ENCODE assay signal across 20 mouse cellular contexts in genomic region chr15:44860204-44860806, GRCm38 (mm10).
DNase-seq lines count a peak whose midpoint lies in the region; ATAC-seq and TF ChIP-seq lines count a peak whose summit lies in the region.
"Had no signal": no experiment of that assay in that cellular context is flagged by ENCODE, and none has a peak within 500 bp of the region (broad histone marks: within the 10 kb centered on the region; RNA-seq: fewer than 3 reads in every experiment).

No protein-coding gene starts in this region.

- ATAC-seq in hindbrain, embryonic 13.5 days (ENCODE audit: low FRiP score): peak; percentile 28; the same call in 1 of the 2 replicates
- ATAC-seq in hindbrain, embryonic 12.5 days (ENCODE audit: low FRiP score): no peak
- peak; percentile 50; the same call in 1 of the 2 replicates for ATAC-seq in forebrain, postnatal 0 days
- ATAC-seq in midbrain, embryonic 16.5 days: peak; percentile 88
- ATAC-seq: hindbrain, embryonic 16.5 days; inflammation-experienced regulatory T-cells, adult 6 months; intestine, postnatal 0 days had no signal

- TF ChIP-seq CTCF in brain, embryonic 14.5 days (IDR thresholded peaks at IDR 0.05; ENCODE audit: borderline replicate concordance, extremely low read depth, insufficient read depth, insufficient read length): no peak
- TF ChIP-seq CTCF in forebrain, postnatal 0 days (IDR thresholded peaks at IDR 0.05; ENCODE audit: low read depth): no peak

- no peaks in the 10 kb centered on the region for H3K4me1 ChIP-seq in hindbrain, embryonic 13.5 days (replicated peaks)
- no peaks in the 10 kb centered on the region for H3K4me1 ChIP-seq in hindbrain, embryonic 12.5 days
- no peaks in the 10 kb centered on the region for H3K4me1 ChIP-seq in forebrain, postnatal 0 days (ENCODE audit: insufficient read depth)
- H3K4me1 ChIP-seq in midbrain, embryonic 16.5 days (ENCODE audit: control insufficient read depth, insufficient read depth, low read length): no peaks in the 10 kb centered on the region
- H3K4me1 ChIP-seq: embryonic facial prominence, embryonic 13.5 days; heart, embryonic 10.5 days had no signal

- no peak overlapping the region for H3K4me3 ChIP-seq in hindbrain, embryonic 13.5 days
- H3K4me3 ChIP-seq in hindbrain, embryonic 12.5 days: no peak overlapping the region
- no peak overlapping the region for H3K4me3 ChIP-seq in forebrain, postnatal 0 days (ENCODE audit: low read depth, low read length)
- H3K4me3 ChIP-seq in midbrain, embryonic 16.5 days (ENCODE audit: low read depth, low read length): no peak overlapping the region
- H3K4me3 ChIP-seq: embryonic facial prominence, embryonic 13.5 days; heart, embryonic 10.5 days had no signal

- H3K27me3 ChIP-seq in hindbrain, embryonic 13.5 days: no peaks in the 10 kb centered on the region
- no peaks in the 10 kb centered on the region for H3K27me3 ChIP-seq in hindbrain, embryonic 12.5 days
- H3K27me3 ChIP-seq in forebrain, postnatal 0 days (ENCODE audit: insufficient read depth, low read length): no peaks in the 10 kb centered on the region
- no peaks in the 10 kb centered on the region for H3K27me3 ChIP-seq in midbrain, embryonic 16.5 days (ENCODE audit: control insufficient read depth, insufficient read depth, low read depth, low read length)
- H3K27me3 ChIP-seq: embryonic facial prominence, embryonic 13.5 days had no signal

- no peak overlapping the region for H3K9ac ChIP-seq in hindbrain, embryonic 13.5 days
- H3K9ac ChIP-seq in hindbrain, embryonic 12.5 days: no peak overlapping the region
- no peak overlapping the region for H3K9ac ChIP-seq in forebrain, postnatal 0 days
- no peak overlapping the region for H3K9ac ChIP-seq in midbrain, embryonic 16.5 days (ENCODE audit: low read depth, low read length)
- H3K9ac ChIP-seq: embryonic facial prominence, embryonic 13.5 days had no signal

- H3K9me3 ChIP-seq in hindbrain, embryonic 13.5 days: no peaks in the 10 kb centered on the region
- H3K9me3 ChIP-seq in hindbrain, embryonic 12.5 days (replicated peaks): no peaks in the 10 kb centered on the region
- no peaks in the 10 kb centered on the region for H3K9me3 ChIP-seq in forebrain, postnatal 0 days (ENCODE audit: low read length)
- no peaks in the 10 kb centered on the region for H3K9me3 ChIP-seq in midbrain, embryonic 16.5 days (replicated peaks; ENCODE audit: control insufficient read depth, low read length, poor library complexity, severe bottlenecking)
- H3K9me3 ChIP-seq: embryonic facial prominence, embryonic 13.5 days; heart, embryonic 10.5 days had no signal

- peak; percentile 80 for DNase-seq in brain, embryonic 14.5 days (ENCODE audit: low read depth)
- DNase-seq in forebrain, postnatal 0 days: no peak
- no peak for DNase-seq in layer of hippocampus, postnatal 10 days (ENCODE audit: low spot score in 2 of 2)
- no peak for DNase-seq in right cerebral cortex, postnatal 10 days (ENCODE audit: low spot score in 2 of 2)
- DNase-seq: adrenal gland, adult 8-10 months; cerebellum, adult 18-20 months; cerebellum, adult 9-11 months; cerebellum, postnatal 36 days; gastrocnemius, postnatal 10 days; heart, adult 18-20 months; heart, postnatal 10 days; heart, postnatal 4 days had no signal

- no peak for TF ChIP-seq POLR2A in brain, embryonic 14.5 days (IDR thresholded peaks at IDR 0.05; ENCODE audit: borderline replicate concordance, extremely low read depth, insufficient read depth, insufficient read length, poor library complexity, severe bottlenecking)

- no peak overlapping the region for H3K4me2 ChIP-seq in hindbrain, embryonic 13.5 days
- no peak overlapping the region for H3K4me2 ChIP-seq in hindbrain, embryonic 12.5 days (replicated peaks)
- H3K4me2 ChIP-seq in forebrain, postnatal 0 days (ENCODE audit: low read depth): no peak overlapping the region
- no peak overlapping the region for H3K4me2 ChIP-seq in midbrain, embryonic 16.5 days (ENCODE audit: low read length)
- H3K4me2 ChIP-seq: embryonic facial prominence, embryonic 13.5 days had no signal

- H3K36me3 ChIP-seq in hindbrain, embryonic 13.5 days: no peaks in the 10 kb centered on the region
- H3K36me3 ChIP-seq in hindbrain, embryonic 12.5 days: no peaks in the 10 kb centered on the region
- no peaks in the 10 kb centered on the region for H3K36me3 ChIP-seq in forebrain, postnatal 0 days (ENCODE audit: insufficient read depth)
- H3K36me3 ChIP-seq in midbrain, embryonic 16.5 days (ENCODE audit: control insufficient read depth, insufficient read depth, low read length): no peaks in the 10 kb centered on the region
- H3K36me3 ChIP-seq: embryonic facial prominence, embryonic 13.5 days; heart, embryonic 10.5 days had no signal

- H3K27ac ChIP-seq in hindbrain, embryonic 13.5 days: no peak overlapping the region
- H3K27ac ChIP-seq in hindbrain, embryonic 12.5 days: no peak overlapping the region
- H3K27ac ChIP-seq in forebrain, postnatal 0 days (ENCODE audit: low read depth, low read length): no peak overlapping the region
- no peak overlapping the region for H3K27ac ChIP-seq in midbrain, embryonic 16.5 days (ENCODE audit: low read length)
- H3K27ac ChIP-seq: embryonic facial prominence, embryonic 13.5 days; heart, embryonic 10.5 days had no signal

- WGBS in hindbrain, embryonic 13.5 days: 72% methylated on average over 1 of the region's 1 CpGs
- 75% methylated on average over 1 of the region's 1 CpGs for WGBS in hindbrain, embryonic 12.5 days
- 13% methylated on average over 1 of the region's 1 CpGs for WGBS in forebrain, postnatal 0 days
- WGBS in midbrain, embryonic 16.5 days: 44% methylated on average over 1 of the region's 1 CpGs
